Mouse (Mus musculus): Measurements from ENCODE around the gene Ctf2.

DNA sequence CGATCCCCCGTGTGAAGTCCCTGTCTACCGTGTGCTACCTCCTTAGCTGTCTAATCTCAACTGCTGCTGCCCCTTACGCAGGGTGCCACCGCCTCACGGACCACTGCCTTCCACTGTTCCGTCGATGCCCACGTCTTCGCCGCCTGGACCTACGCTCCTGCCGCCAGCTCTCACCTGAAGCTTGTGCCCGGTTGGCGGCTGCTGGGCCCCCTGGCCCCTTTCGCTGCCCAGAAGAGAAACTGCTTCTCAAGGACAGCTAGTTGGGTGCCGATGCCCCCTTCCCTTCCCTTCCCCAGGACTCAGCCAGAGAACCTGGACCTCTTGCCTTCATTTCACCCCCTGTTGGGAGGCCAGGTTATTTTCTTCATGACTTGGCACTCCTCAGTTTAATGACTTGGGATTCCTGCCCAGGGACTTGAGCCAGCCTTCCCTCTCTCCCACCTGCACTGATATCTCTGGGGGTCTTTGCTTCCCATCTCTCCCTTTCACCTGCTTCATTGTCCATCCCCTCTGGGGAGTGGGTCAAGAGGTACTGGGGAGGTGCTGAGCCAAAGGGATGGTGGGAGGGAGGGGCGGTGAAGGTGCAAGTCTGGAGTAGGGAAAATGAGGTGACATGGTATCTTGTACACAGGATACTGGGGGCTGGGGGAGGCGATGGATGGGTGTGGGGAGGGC, 35.8 kb upstream of the Ctf2 start:
- TF ChIP-seq CHD2 (IDR thresholded peaks at IDR 0.05; ENCODE audit: low read depth, low read length) (no peak), ZNF384 (IDR thresholded peaks at IDR 0.05; ENCODE audit: low read depth, low read length) (no peak), ZC3H11A (IDR thresholded peaks at IDR 0.05; ENCODE audit: borderline replicate concordance, low read depth, low read length) (no peak)
